Mouse (Mus musculus) heart, embryonic 11.5 days (tissue): Measurements from ENCODE around the gene Spg7. TPM values are rescaled to one million over a fixed set of nuclear protein-coding genes. Genes with fewer than 3 reads are reported as not detected.
"Not testable (repeated sequence)": the region's sequence is repeated elsewhere in the genome, so short reads cannot be mapped to it uniquely, and the experiment has no call there.

ENCODE experiments used
- ATAC-seq: fragments of 200-750 bp; cut with Nextera tagmentation; replicated peaks from 2 replicates; pipeline ENCODE4 v1.8.0; 2017; ENCODE audit warnings: moderate library complexity; ENCODE audit not compliant: insufficient number of reproducible peaks, low FRiP score, low TSS enrichment
- H3K27ac ChIP-seq: fragments of 300-500 bp; sonication (generic); 2 replicates; pipeline ENCODE4 v1.5.1; 2014; ENCODE audit warnings: mild to moderate bottlenecking, low read depth, low read length
- H3K27me3 ChIP-seq: fragments of 300-500 bp; sonication (generic); 2 replicates; pipeline ENCODE4 v1.6.1; 2014; ENCODE audit warnings: mild to moderate bottlenecking, low read length, mixed read lengths; ENCODE audit not compliant: control insufficient read depth, insufficient read depth
- H3K36me3 ChIP-seq: fragments of 300-500 bp; sonication (generic); 2 replicates; pipeline ENCODE4 v1.6.1; 2014; ENCODE audit warnings: mild to moderate bottlenecking, low read length, moderate library complexity, mixed read lengths; ENCODE audit not compliant: control insufficient read depth, insufficient read depth
- H3K4me1 ChIP-seq: fragments of 300-500 bp; sonication (generic); 2 replicates; pipeline ENCODE4 v1.6.1; 2014; ENCODE audit warnings: low read length; ENCODE audit not compliant: control insufficient read depth, insufficient read depth
- H3K4me2 ChIP-seq: fragments of 300-500 bp; sonication (generic); 2 replicates; pipeline ENCODE4 v1.6.1; 2014; ENCODE audit warnings: mild to moderate bottlenecking, moderate library complexity
- H3K4me3 ChIP-seq: fragments of 300-500 bp; sonication (generic); 2 replicates; pipeline ENCODE4 v1.5.1; 2014; ENCODE audit warnings: low read depth, low read length
- H3K9ac ChIP-seq: fragments of 300-500 bp; sonication (generic); 2 replicates; pipeline ENCODE4 v1.6.1; 2014; ENCODE audit warnings: mild to moderate bottlenecking, low read depth, low read length, moderate library complexity
- H3K9me3 ChIP-seq: fragments of 300-500 bp; sonication (generic); replicated peaks from 2 replicates; pipeline ENCODE4 v1.6.1; 2016; ENCODE audit warnings: low read length; ENCODE audit not compliant: control insufficient read depth
- WGBS: fragments of 180-500 bp; shearing (Covaris S2); extraction: QIAGEN DNeasy Blood & Tissue Kit; methylation state at CpG from one replicate; pipeline ENCODE4 v1.1.7; 2014; ENCODE audit not compliant: insufficient replicate concordance; 5-methylcytosine and 5-hydroxymethylcytosine counted together
- polyA plus RNA-seq: library from polyadenylated mRNA; unstranded; fragments of >200 nt; fragmentation: Nextera tagmentation; extraction: Ambion mirVana; gene quantifications from 2 replicates; pipeline ENCODE4 v1.2.1, GENCODE M21; 2014

The Spg7 gene
- polyA plus RNA-seq, 1 experiment from 2014 or later = 48.7 TPM

GRCm38 (mm10) chr8:123097786-123098584, 35.2 kb downstream of the Spg7 start:
- H3K27ac ChIP-seq = no peak overlapping the region
- 81% methylated on average over 12 of the region's 12 CpGs for WGBS

GRCm38 (mm10) chr8:123100288-123100687, 37.5 kb downstream of the Spg7 start:
- Histone ChIP-seq H3K9me3 (no peaks in the 10 kb centered on the region), H3K9ac (no peak overlapping the region), H3K4me3 (no peak overlapping the region), H3K27ac (no peak overlapping the region), H3K4me1 (peaks cover 9% of the 10 kb centered on the region), H3K4me2 (no peak overlapping the region), H3K27me3 (no peaks in the 10 kb centered on the region), H3K36me3 (peaks cover 21% of the 10 kb centered on the region)
- ATAC-seq = no peak
- 56% methylated on average over 8 of the region's 8 CpGs for WGBS

More at GRCm38 (mm10) chr8:123097786-123098584, 35.2 kb downstream of the Spg7 start:
- Histone ChIP-seq H3K27me3 (no peaks in the 10 kb centered on the region), H3K4me3 (no peak overlapping the region), H3K9me3 (no peaks in the 10 kb centered on the region), H3K9ac (no peak overlapping the region), H3K36me3 (peaks cover 26% of the 10 kb centered on the region), H3K4me1 (peaks cover 2% of the 10 kb centered on the region; the same call in 1 of the 2 replicates), H3K4me2 (no peak overlapping the region)
- no peak for ATAC-seq

GRCm38 (mm10) chr8:123101244-123101643, 38.5 kb downstream of the Spg7 start:
- ATAC-seq = no peak
- H3K27ac ChIP-seq = no peak overlapping the region
- H3K4me1 ChIP-seq = peaks cover 9% of the 10 kb centered on the region
- H3K27me3 ChIP-seq = no peaks in the 10 kb centered on the region
- no peak overlapping the region for H3K9ac ChIP-seq
- H3K9me3 ChIP-seq = no peaks in the 10 kb centered on the region
- no peak overlapping the region for H3K4me3 ChIP-seq
- H3K4me2 ChIP-seq = peak overlapping the region; percentile 67; the same call in 1 of the 2 replicates
- WGBS = 74% methylated on average over 4 of the region's 4 CpGs
- peaks cover 26% of the 10 kb centered on the region for H3K36me3 ChIP-seq

GRCm38 (mm10) chr8:123101735-123102685, 39.3 kb downstream of the Spg7 start, which contains the start of gene Rpl13:
TSS of gene Rpl13 (plus strand) at chr8:123102350.
- Histone ChIP-seq H3K36me3 (peaks cover 26% of the 10 kb centered on the region), H3K9ac (peak within 1 kb of the TSS; percentile 98), H3K4me2 (peak within 1 kb of the TSS; percentile 96), H3K4me1 (peaks cover 9% of the 10 kb centered on the region), H3K4me3 (peak within 1 kb of the TSS; percentile 90), H3K27ac (peak within 1 kb of the TSS; percentile 92), H3K27me3 (no peaks in the 10 kb centered on the region), H3K9me3 (no peaks in the 10 kb centered on the region)
- peak; percentile 91 for ATAC-seq
- 1% methylated on average over 54 of the region's 56 CpGs for WGBS

- peak overlapping the region; percentile 96 for H3K4me2 ChIP-seq
- not testable (repeated sequence) for H3K27me3 ChIP-seq, H3K9me3 ChIP-seq, H3K4me1 ChIP-seq
- peak overlapping the region; percentile 92 for H3K27ac ChIP-seq
- 1% methylated on average over 22 of the region's 26 CpGs for WGBS
- peak overlapping the region; percentile 98 for H3K9ac ChIP-seq
- ATAC-seq = 0 out of 2 replicates have a peak, but pooled peaks have one; percentile 15
- peak overlapping the region; percentile 90 for H3K4me3 ChIP-seq
- peaks cover 20% of the 10 kb centered on the region for H3K36me3 ChIP-seq
Observed at GRCm38 (mm10) chr8:123102855-123103254, 40.1 kb downstream of the Spg7 start.

GRCm38 (mm10) chr8:123103285-123103684, 40.5 kb downstream of the Spg7 start:
- peak overlapping the region; percentile 90 for H3K4me3 ChIP-seq
- H3K9ac ChIP-seq = peak overlapping the region; percentile 98
- H3K36me3 ChIP-seq = peaks cover 17% of the 10 kb centered on the region
- ATAC-seq = no peak
- peak overlapping the region; percentile 92 for H3K27ac ChIP-seq
- 14% methylated on average over 14 of the region's 15 CpGs for WGBS
- no peaks in the 10 kb centered on the region for H3K27me3 ChIP-seq
- H3K4me1 ChIP-seq = peaks cover 9% of the 10 kb centered on the region
- peak overlapping the region; percentile 96 for H3K4me2 ChIP-seq
- no peaks in the 10 kb centered on the region for H3K9me3 ChIP-seq

- Histone ChIP-seq H3K36me3 (peaks cover 17% of the 10 kb centered on the region), H3K27me3 (no peaks in the 10 kb centered on the region), H3K4me1 (peaks cover 9% of the 10 kb centered on the region), H3K9ac (peak overlapping the region; percentile 98; the same call in 1 of the 2 replicates), H3K9me3 (no peaks in the 10 kb centered on the region), H3K27ac (peak overlapping the region; percentile 92; the same call in 1 of the 2 replicates), H3K4me3 (peak overlapping the region; percentile 90), H3K4me2 (peak overlapping the region; percentile 96)
- WGBS = 87% methylated on average over 6 of the region's 6 CpGs
- ATAC-seq = no peak
Observed at GRCm38 (mm10) chr8:123104046-123104767, 41.5 kb downstream of the Spg7 start.
